Mouse (Mus musculus) lung, adult 2 months (tissue): ENCODE results near the gene Rbfox3.

Experiments
- CTCF ChIP-seq: fragments of 200-500 bp; IDR thresholded peaks from 2 replicates; pipeline ENCODE4 v1.5.1; 2011; ENCODE audit warnings: mild to moderate bottlenecking, low read length, control low read depth; ENCODE audit not compliant: insufficient read depth
- POLR2A ChIP-seq: fragments of 200-500 bp; IDR thresholded peaks from 2 replicates; pipeline ENCODE4 v1.6.1; 2011; ENCODE audit warnings: low read depth, mild to moderate bottlenecking, control low read depth, low read length, borderline replicate concordance; ENCODE audit errors: extremely low read depth

DNA sequence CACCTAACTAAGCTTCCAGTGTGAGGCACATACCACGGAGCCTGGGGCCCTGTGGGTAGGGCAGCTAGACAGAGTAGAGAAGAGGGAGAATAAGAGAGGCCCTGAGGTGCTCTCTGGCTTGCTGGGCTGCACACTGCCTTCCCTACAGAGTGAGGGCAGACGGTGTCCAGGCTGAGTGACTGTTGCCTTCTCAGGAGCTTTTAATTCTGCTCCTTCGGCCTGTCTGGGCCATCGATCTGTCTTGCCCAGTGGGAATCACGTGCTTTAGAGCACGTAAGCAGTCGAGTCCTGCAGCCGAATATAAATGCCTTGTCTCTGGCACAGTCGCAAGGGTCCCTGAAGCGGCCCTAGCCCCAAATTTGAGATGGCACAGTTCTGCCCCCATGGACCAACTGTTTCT, 641 bp downstream of the Rbfox3 start:
- no peak for TF ChIP-seq POLR2A
- TF ChIP-seq CTCF: no peak
